Mouse (Mus musculus) myocyte (in vitro differentiated cells): ENCODE results near the gene Nsa2.

Source experiments
- CEBPB ChIP-seq: IDR thresholded peaks from 2 replicates; pipeline ENCODE4 v1.6.1; 2011; ENCODE audit warnings: mild to moderate bottlenecking, moderate library complexity; ENCODE audit not compliant: poor library complexity, insufficient read depth, severe bottlenecking
- E2F4 ChIP-seq: IDR thresholded peaks from one replicate; pipeline ENCODE4 v1.6.1; 2011; ENCODE audit warnings: mild to moderate bottlenecking, control low read depth, moderate library complexity; ENCODE audit not compliant: insufficient read depth
- MAX ChIP-seq: IDR thresholded peaks from one replicate; pipeline ENCODE4 v1.6.1; 2011; ENCODE audit warnings: low read depth, mild to moderate bottlenecking, control low read depth
- POLR2A ChIP-seq: IDR thresholded peaks from one replicate; pipeline ENCODE4 v1.6.1; 2011; ENCODE audit warnings: low read depth, mild to moderate bottlenecking, control low read depth, moderate library complexity; ENCODE audit not compliant: insufficient read length
- SRF ChIP-seq: IDR thresholded peaks from one replicate; pipeline ENCODE4 v1.6.1; 2011; ENCODE audit warnings: low read depth; ENCODE audit not compliant: control insufficient read depth, insufficient read length
- TCF12 ChIP-seq: IDR thresholded peaks from one replicate; pipeline ENCODE4 v1.6.1; 2011; ENCODE audit warnings: mild to moderate bottlenecking, control low read depth; ENCODE audit not compliant: poor library complexity, insufficient read depth, severe bottlenecking

DNA sequence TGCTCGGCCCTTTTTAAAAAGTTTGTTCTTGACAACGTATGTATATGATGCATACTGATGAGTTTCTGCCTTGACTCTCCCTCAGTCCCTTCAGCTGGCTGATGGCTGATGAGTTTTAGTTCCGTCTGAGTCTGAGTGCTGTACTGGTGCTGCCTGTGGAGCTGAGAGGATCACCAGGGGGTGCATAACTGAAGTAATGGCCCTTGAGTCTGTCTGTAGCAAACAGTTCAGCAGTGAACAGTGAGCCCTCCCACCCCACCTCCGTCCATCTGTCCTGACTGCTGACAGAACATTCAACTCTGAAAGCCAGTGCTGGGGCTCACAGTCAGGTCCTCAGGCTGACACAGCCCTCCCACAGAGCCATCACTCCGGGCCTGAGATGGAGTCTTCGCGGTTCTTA is 41.2 kb upstream of the Nsa2 start:
- TF ChIP-seq POLR2A (no peak), E2F4 (no peak), TCF12 (no peak), MAX (no peak), CEBPB (no peak), SRF (no peak)
